Mouse (Mus musculus) G1E (cell line): ENCODE measurements around the gene Lrmda.

Source experiments
- CTCF ChIP-seq: IDR thresholded peaks from 2 replicates; pipeline ENCODE4 v1.5.1; 2012; ENCODE audit warnings: low read depth, low read length, inconsistent platforms, mixed read lengths
- GATA1 ChIP-seq: IDR thresholded peaks from 2 replicates; pipeline ENCODE4 v1.6.1; 2012; ENCODE audit warnings: borderline replicate concordance, low read length, inconsistent platforms, mixed read lengths
- POLR2AphosphoS5 ChIP-seq: IDR thresholded peaks from 2 replicates; pipeline ENCODE4 v1.6.1; 2012; ENCODE audit warnings: low read depth, low read length, inconsistent platforms; ENCODE audit not compliant: insufficient replicate concordance
- TAL1 ChIP-seq: conservative IDR thresholded peaks from 2 replicates; pipeline ENCODE4 v1.6.1; 2012; ENCODE audit warnings: low read depth, low read length, inconsistent platforms, mixed read lengths

DNA sequence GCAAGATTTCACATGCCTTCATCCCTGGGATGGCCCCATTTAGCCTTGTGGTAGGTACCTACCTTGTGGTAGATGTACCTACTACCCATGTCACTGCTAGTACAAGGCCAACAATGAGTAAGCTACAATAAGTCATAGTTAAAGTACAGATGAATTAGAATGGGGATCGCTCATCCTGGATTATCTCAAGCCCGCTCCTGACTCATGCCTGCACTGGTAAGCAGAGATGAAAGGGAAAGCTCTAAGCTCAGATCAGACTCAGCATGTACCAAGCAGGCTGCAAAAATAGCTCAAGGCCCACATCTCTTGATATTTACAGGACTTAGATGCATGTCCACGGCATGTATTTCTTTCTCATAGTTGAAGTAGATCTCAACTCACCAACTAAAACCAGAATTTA, 979.4 kb downstream of the Lrmda start:
- no peak for TF ChIP-seq CTCF
- TF ChIP-seq GATA1, result no peak
- no peak for TF ChIP-seq POLR2AphosphoS5
- TF ChIP-seq TAL1, result no peak
